Mouse (Mus musculus): Measurements from ENCODE around the gene Ftl1. TPM values are rescaled to one million over a fixed set of nuclear protein-coding genes. Genes with fewer than 3 reads are reported as not detected.
"Not testable (repeated sequence)": the region's sequence is repeated elsewhere in the genome, so short reads cannot be mapped to it uniquely, and the experiment has no call there.

The Ftl1 gene
- polyA plus RNA-seq, 1 experiment from 2014 or later, result 5,695 TPM

DNA sequence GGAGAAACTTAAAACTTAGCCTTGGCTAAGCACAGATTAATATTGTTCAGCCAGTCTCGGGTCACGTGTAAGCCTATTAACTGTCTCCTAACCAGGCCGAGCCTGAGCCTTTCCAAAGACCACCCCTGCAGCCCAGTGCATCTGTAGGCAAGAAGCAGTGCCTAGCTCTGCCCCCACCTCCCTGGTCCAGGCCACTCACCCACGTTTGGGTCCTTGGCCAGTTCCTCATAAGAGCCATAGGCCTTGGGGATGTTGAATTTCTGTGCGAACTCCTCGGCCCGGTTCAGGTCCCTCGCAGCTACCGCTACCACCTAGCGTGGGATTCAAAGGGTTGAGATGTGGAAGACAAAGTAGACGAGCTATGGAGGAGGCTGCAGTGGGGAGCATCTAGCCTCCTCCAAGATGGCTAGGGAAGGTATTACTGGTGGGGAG, 28.2 kb upstream of the Ftl1 start:
- no peaks in the 10 kb centered on the region for H3K9me3 ChIP-seq (replicated peaks)
- peak overlapping the region; percentile 71 for H3K4me3 ChIP-seq
- H3K4me1 ChIP-seq, result peaks cover 42% of the 10 kb centered on the region
- H3K36me3 ChIP-seq, result peaks cover 11% of the 10 kb centered on the region
- peak; percentile 40 for DNase-seq (ENCODE audit: low spot score)
- no peaks in the 10 kb centered on the region for H3K27me3 ChIP-seq (ENCODE audit: low read depth, poor library complexity, severe bottlenecking)
- WGBS, result 16% methylated on average over 11 of the region's 11 CpGs
- peak overlapping the region; percentile 92 for H3K27ac ChIP-seq (replicated peaks)

DNA sequence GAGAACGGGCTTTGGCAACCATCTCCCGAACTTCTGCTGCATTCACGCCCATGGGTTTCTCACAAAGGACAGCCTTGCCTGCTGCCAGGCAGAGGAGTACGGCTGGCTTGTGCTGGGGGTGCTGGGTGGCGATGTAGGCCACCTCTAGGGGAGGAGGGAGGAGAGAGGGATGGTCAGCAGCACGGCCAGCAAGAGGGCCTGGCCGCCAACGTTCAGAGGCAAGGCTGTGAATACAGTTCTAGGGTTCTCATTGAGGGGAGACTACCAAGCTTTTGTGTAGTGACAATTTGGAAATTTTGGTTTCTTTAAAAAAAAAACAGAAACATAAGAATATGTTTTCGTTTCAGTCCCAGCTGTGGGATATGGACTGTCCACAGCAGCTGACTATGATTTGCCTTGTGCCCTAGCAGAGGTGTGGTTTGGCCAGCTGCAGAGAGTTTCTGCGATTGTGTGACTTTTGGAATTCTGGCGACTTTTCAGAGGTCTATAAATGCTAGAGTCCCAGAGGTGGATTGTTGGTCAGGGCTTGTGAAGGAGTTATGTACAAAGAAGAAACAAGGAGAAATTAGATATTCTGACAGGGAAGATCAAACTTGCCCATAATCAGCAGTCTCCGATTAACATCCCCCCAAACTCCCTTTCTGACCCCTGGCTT, 27.2 kb upstream of the Ftl1 start, which contains the start of gene Gm45808:
Gene Gm45808 (minus strand): TSS at position 51 of the 655 bp plus-strand sequence.
- H3K4me3 ChIP-seq, result peak within 1 kb of the TSS; percentile 71; the same call in 1 of the 2 replicates
- no peaks in the 10 kb centered on the region for H3K9me3 ChIP-seq (replicated peaks)
- H3K4me1 ChIP-seq, result peaks cover 42% of the 10 kb centered on the region
- DNase-seq (ENCODE audit: low spot score), result no peak
- peak within 1 kb of the TSS; percentile 92; the same call in 1 of the 2 replicates for H3K27ac ChIP-seq (replicated peaks)
- peaks cover 4% of the 10 kb centered on the region; the same call in 1 of the 2 replicates for H3K36me3 ChIP-seq
- H3K27me3 ChIP-seq (ENCODE audit: low read depth, poor library complexity, severe bottlenecking), result no peaks in the 10 kb centered on the region
- 83% methylated on average over 12 of the region's 12 CpGs for WGBS

DNA sequence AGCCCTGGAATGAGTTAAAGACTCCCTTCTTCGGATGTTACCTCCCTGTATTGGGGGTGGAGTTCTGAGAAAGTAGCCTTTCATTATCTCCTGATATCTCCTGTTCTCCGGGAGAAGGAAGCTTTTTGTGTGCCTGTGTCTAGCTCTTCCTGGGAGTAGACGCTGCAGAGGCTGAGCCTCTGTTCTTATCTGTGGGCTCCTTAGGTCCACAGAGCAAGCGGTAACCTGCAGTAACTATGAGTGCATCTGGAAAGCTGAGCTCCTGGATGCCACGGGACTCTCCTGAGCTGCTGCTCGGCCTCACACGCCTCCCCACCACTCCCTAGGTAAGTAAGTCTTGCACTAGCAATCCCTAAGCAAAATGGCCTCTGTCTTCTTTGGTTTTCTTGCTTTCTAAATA, 26.5 kb upstream of the Ftl1 start:
- 82% methylated on average over 7 of the region's 7 CpGs for WGBS

DNA sequence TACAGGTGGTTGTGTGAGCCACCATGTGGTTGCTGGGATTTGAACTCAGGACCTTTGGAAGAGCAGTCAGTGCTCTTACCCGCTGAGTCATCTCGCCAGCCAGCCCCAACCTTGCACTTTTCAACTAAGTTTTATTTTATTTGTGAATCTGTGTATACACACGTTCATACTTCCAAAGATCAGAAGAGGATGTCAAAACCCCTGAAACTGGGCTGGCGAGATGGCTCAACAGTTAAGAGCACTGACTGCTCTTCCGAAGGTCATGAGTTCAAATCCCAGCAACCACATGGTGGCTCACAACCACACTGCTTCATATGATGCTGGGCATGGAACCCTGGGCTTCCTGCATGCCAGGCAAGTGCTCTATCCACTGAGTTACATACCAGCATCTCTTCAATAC, 25.3 kb upstream of the Ftl1 start:
- H3K9me3 ChIP-seq (replicated peaks); DNase-seq (ENCODE audit: low spot score); H3K27me3 ChIP-seq (ENCODE audit: low read depth, poor library complexity, severe bottlenecking); H3K4me3 ChIP-seq; H3K27ac ChIP-seq (replicated peaks); H3K36me3 ChIP-seq: not testable (repeated sequence)
- WGBS, result 94% methylated on average over 5 of the region's 5 CpGs
- peaks cover 26% of the 10 kb centered on the region for H3K4me1 ChIP-seq

More for the DNA sequence above, 26.5 kb upstream of the Ftl1 start:
- Histone ChIP-seq H3K27ac (replicated peaks) (no peak overlapping the region), H3K4me1 (peaks cover 38% of the 10 kb centered on the region), H3K36me3 (peaks cover 4% of the 10 kb centered on the region; the same call in 1 of the 2 replicates), H3K4me3 (no peak overlapping the region), H3K9me3 (replicated peaks) (no peaks in the 10 kb centered on the region), H3K27me3 (ENCODE audit: low read depth, poor library complexity, severe bottlenecking) (no peaks in the 10 kb centered on the region)
- no peak for DNase-seq (ENCODE audit: low spot score)

DNA sequence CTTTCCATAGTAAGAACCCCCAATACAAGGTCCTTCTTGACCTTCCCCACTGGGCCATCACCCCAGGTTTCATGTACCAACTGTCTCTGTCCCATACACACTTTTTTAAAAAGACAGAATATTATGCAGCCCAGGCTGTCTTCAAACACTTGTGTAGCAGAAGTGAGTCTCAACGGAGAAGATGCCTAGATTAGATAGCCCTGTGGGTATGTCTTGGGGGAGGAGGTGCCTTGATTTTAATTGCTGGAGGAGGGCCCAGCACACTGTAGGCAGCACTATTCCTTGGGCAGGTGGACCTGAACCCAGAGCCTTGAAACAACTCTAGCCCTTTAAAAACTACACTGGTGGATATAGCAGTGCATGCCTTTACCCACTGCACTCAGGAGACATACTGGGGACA, 22.5 kb upstream of the Ftl1 start:
- H3K36me3 ChIP-seq, result peaks cover 12% of the 10 kb centered on the region
- H3K4me3 ChIP-seq, result no peak overlapping the region
- no peaks in the 10 kb centered on the region for H3K4me1 ChIP-seq
- no peaks in the 10 kb centered on the region for H3K27me3 ChIP-seq (ENCODE audit: low read depth, poor library complexity, severe bottlenecking)
- DNase-seq (ENCODE audit: low spot score), result no peak
- H3K27ac ChIP-seq (replicated peaks), result no peak overlapping the region
- 95% methylated on average over 1 of the region's 1 CpGs for WGBS
- H3K9me3 ChIP-seq (replicated peaks), result no peaks in the 10 kb centered on the region

DNA sequence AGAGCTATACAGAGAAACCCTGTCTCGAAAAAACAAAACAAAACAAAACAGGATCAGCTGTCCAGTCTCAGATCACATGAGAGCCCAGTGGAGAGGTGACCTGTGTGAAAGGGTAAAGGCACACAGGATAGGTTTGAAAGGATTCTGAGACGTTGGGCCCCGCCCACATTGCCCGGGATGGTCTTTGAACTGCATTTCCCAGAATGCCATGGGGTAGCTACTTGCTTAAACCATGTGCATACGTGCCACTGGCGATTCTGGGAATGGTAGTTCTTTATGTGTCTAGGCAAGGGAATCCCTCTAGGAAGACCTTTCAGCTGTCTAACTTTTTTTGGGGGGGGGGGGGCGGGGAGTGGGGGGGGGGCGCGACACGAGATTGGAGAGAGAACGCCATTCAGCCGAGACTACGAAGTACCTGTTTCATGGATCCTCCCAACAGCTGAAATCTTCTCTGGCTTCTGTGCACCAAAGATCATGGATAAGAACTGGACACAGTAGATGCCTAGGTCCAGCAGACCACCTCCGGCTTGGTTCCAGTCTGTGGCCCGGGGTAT, 21.8 kb upstream of the Ftl1 start, which contains the start of gene Tulp2:
Gene Tulp2 (plus strand): TSS at position 504 of the 554 bp plus-strand sequence.
- H3K4me1 ChIP-seq, result no peaks in the 10 kb centered on the region
- no peak within 1 kb of the TSS for H3K27ac ChIP-seq (replicated peaks)
- 58% methylated on average over 15 of the region's 15 CpGs for WGBS
- no peaks in the 10 kb centered on the region for H3K27me3 ChIP-seq (ENCODE audit: low read depth, poor library complexity, severe bottlenecking)
- H3K4me3 ChIP-seq, result no peak within 1 kb of the TSS
- peak; percentile 41 for DNase-seq (ENCODE audit: low spot score)
- peaks cover 12% of the 10 kb centered on the region for H3K36me3 ChIP-seq
- H3K9me3 ChIP-seq (replicated peaks), result no peaks in the 10 kb centered on the region

DNA sequence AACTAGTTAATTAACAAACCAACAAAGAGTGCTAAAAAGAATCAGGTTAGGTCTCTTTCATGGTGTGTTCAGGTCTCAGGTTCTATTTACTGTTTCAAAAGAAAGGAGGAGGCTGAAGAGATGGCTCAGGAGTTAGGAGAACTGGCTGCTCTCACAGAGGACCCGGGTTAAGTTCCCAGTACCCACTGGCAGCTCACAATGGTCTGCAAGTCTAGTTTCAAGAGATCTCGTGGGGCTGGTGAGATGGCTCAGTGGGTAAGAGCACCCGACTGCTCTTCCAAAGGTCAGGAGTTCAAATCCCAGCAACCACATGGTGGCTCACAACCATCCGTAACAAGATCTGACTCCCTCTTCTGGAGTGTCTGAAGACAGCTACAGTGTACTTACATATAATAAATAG, 20.6 kb upstream of the Ftl1 start:
- H3K9me3 ChIP-seq (replicated peaks); H3K36me3 ChIP-seq; H3K27me3 ChIP-seq (ENCODE audit: low read depth, poor library complexity, severe bottlenecking); DNase-seq (ENCODE audit: low spot score); H3K4me3 ChIP-seq; H3K27ac ChIP-seq (replicated peaks); H3K4me1 ChIP-seq: not testable (repeated sequence)
- WGBS, result 87% methylated on average over 4 of the region's 4 CpGs

DNA sequence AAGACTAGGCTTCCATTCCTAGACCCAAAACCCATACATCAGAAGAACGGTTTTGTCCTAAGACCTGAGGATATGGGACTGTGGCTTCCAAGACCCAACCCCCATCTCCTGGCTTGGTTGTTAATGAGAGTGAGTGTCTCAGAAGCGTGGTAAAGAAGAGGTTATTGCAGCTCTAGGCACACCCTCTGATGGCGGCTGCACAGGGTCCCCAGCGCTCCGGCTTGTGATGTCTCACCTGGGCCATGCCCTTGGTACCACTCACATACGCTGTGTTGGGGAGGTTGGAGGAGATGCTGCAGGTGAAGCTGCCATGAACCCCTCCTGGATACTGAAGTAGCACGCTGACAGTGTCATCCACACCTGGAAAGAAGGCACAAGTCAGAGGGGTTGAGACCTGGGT, 19.1 kb upstream of the Ftl1 start:
- no peak overlapping the region for H3K4me3 ChIP-seq
- no peaks in the 10 kb centered on the region for H3K27me3 ChIP-seq (ENCODE audit: low read depth, poor library complexity, severe bottlenecking)
- H3K9me3 ChIP-seq (replicated peaks), result no peaks in the 10 kb centered on the region
- WGBS, result 96% methylated on average over 7 of the region's 7 CpGs
- no peak for DNase-seq (ENCODE audit: low spot score)
- H3K27ac ChIP-seq (replicated peaks), result no peak overlapping the region
- no peaks in the 10 kb centered on the region for H3K4me1 ChIP-seq
- H3K36me3 ChIP-seq, result peaks cover 10% of the 10 kb centered on the region

DNA sequence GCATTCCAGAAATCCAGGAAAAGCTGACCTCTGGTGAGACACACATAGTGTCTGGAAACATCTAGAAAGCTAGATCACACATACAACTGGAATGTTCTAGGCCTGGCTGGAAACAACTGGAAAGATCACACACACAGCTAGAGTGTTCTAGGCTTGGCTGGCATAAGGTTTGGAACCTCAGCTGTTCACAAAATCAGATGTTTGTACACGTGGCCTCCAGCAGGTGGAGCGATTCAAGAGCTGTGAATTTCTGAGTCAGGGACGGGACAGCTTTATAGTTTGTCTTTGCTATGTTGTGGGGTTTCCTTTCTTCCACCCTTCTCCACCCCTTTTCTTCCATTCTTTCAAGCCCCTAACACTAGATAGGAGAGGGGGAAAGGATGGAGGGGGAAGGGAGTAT, 17.3 kb upstream of the Ftl1 start:
- no peaks in the 10 kb centered on the region for H3K9me3 ChIP-seq (replicated peaks)
- H3K4me1 ChIP-seq, result no peaks in the 10 kb centered on the region
- no peak overlapping the region for H3K4me3 ChIP-seq
- WGBS, result 33% methylated on average over 3 of the region's 3 CpGs
- no peak overlapping the region for H3K27ac ChIP-seq (replicated peaks)
- H3K36me3 ChIP-seq, result peaks cover 10% of the 10 kb centered on the region
- no peaks in the 10 kb centered on the region for H3K27me3 ChIP-seq (ENCODE audit: low read depth, poor library complexity, severe bottlenecking)
- peak; percentile 51 for DNase-seq (ENCODE audit: low spot score)

DNA sequence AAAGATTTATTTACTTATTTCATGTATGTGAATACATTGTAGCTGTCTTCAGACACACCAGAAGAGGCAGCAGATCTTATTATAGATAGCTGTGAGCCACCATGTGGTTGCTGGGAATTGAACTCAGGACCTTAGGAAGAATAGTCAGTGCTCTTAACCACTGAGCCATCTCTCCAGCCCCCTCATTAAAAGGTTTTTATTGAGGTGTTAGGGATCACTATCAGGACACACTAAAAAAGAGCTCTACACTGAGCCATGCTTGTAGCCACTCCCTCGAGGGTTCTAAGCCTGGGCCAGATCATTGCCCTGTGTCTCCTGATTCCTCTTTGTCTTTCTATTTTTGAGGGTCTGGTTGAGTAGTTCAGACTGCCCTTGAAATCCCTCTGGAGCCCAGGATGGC, 16.8 kb upstream of the Ftl1 start:
- H3K4me3 ChIP-seq, result no peak overlapping the region
- DNase-seq (ENCODE audit: low spot score), result no peak
- H3K4me1 ChIP-seq, result 0 out of 2 replicates have a peak, but pooled peaks cover 2% of the 10 kb centered on the region
- WGBS, result 64% methylated on average over 1 of the region's 1 CpGs
- H3K36me3 ChIP-seq, result peaks cover 10% of the 10 kb centered on the region
- no peaks in the 10 kb centered on the region for H3K27me3 ChIP-seq (ENCODE audit: low read depth, poor library complexity, severe bottlenecking)
- H3K9me3 ChIP-seq (replicated peaks), result no peaks in the 10 kb centered on the region
- no peak overlapping the region for H3K27ac ChIP-seq (replicated peaks)

DNA sequence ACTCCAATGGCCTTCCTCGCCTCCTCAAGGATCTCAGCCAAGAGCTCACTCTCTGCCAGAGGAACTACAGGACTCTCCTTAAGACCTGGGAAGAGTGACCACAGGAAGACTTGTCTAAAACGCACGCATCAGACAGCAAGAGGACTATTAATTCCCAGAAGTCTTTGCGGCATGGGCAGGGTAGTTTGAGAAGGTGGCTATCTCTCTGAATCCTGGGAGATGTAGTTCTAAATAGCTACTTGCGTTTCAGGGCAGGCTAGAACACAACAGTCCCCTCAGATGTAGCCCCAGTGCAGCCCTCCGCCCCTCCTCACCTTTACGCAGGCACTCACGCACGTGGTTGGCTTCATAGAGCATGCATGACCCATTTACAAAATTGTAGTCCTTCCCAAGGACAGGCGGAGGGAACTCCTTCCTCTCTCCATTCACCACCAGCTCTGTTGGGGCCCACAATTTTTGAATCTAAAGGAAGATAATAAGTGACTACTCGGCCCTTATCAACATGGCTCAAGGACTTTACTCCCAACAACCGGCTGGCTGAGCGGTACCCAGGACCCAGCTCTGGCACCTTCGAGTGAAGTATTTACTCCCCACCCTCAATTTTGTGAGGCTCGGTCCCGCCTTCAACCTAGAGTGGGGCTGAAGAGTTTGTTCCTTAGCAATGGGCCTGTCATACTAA, 15.7 kb upstream of the Ftl1 start:
- WGBS, result 74% methylated on average over 16 of the region's 16 CpGs
- H3K27me3 ChIP-seq (ENCODE audit: low read depth, poor library complexity, severe bottlenecking), result no peaks in the 10 kb centered on the region
- H3K36me3 ChIP-seq, result peaks cover 10% of the 10 kb centered on the region
- DNase-seq (ENCODE audit: low spot score), result no peak
- H3K4me3 ChIP-seq, result 0 out of 2 replicates have a peak overlapping the region, but pooled peaks have one; percentile 14
- H3K4me1 ChIP-seq, result 0 out of 2 replicates have a peak, but pooled peaks cover 5% of the 10 kb centered on the region
- H3K9me3 ChIP-seq (replicated peaks), result no peaks in the 10 kb centered on the region
- no peak overlapping the region for H3K27ac ChIP-seq (replicated peaks)

DNA sequence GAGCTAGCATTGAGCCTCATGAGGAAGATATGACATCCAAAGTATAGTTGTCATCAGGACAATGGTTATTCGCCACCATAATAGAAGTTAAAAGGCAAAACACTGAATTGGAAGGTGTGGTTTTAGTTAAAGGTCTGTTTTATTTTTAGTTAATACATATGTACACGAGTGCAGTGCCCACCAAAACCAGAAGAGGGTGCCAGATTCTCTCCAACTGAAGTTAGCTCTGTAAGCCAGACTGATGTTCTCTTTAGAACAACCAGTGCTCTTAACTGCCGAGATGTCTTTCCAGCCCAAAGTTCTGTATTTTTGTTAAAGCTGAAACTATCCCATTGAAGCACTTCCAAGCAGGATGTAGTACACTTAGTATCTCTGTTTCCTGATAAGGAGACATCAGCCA, 11.2 kb upstream of the Ftl1 start:
- no peaks in the 10 kb centered on the region for H3K27me3 ChIP-seq (ENCODE audit: low read depth, poor library complexity, severe bottlenecking)
- no peak overlapping the region for H3K27ac ChIP-seq (replicated peaks)
- H3K9me3 ChIP-seq (replicated peaks), result no peaks in the 10 kb centered on the region
- DNase-seq (ENCODE audit: low spot score), result peak; percentile 62
- H3K4me3 ChIP-seq, result no peak overlapping the region
- WGBS, result 15% methylated on average over 3 of the region's 3 CpGs
- peaks cover 3% of the 10 kb centered on the region; the same call in 1 of the 2 replicates for H3K36me3 ChIP-seq
- peaks cover 19% of the 10 kb centered on the region for H3K4me1 ChIP-seq

Data from midbrain, embryonic 10.5 days (tissue).